Mouse (Mus musculus) kidney, postnatal 0 days (tissue): ENCODE data around the gene Dio2. TPM values are rescaled to one million over a fixed set of nuclear protein-coding genes. Genes with fewer than 3 reads are reported as not detected.

Experiments
- ATAC-seq: fragments of 200-750 bp; cut with Nextera tagmentation; replicated peaks from 2 replicates; pipeline ENCODE4 v1.8.0; 2017; ENCODE audit warnings: low read depth, moderate number of reproducible peaks, moderate TSS enrichment, moderate library complexity; ENCODE audit not compliant: low FRiP score
- DNase-seq: peaks from one replicate; pipeline ENCODE4 v3.0.0-alpha.2; 2016; ENCODE audit warnings: low spot score
- H3K27ac ChIP-seq: fragments of 300-500 bp; sonication (generic); 2 replicates; pipeline ENCODE4 v1.5.1; 2014; ENCODE audit warnings: mild to moderate bottlenecking
- H3K27me3 ChIP-seq: fragments of 300-500 bp; sonication (generic); 2 replicates; pipeline ENCODE4 v1.6.1; 2014; ENCODE audit warnings: low read length, mixed read lengths; ENCODE audit not compliant: insufficient read depth
- H3K36me3 ChIP-seq: fragments of 300-500 bp; sonication (generic); 2 replicates; pipeline ENCODE4 v1.6.1; 2014; ENCODE audit warnings: low read length, mixed read lengths; ENCODE audit not compliant: insufficient read depth
- H3K4me1 ChIP-seq: fragments of 300-500 bp; sonication (generic); replicated peaks from 2 replicates; pipeline ENCODE4 v1.6.1; 2014; ENCODE audit warnings: antibody characterized with exemption, low read length, mixed read lengths; ENCODE audit not compliant: insufficient read depth
- H3K4me2 ChIP-seq: fragments of 300-500 bp; sonication (generic); 2 replicates; pipeline ENCODE4 v1.6.1; 2014; ENCODE audit warnings: mild to moderate bottlenecking, low read length, moderate library complexity, mixed read lengths
- H3K4me3 ChIP-seq: fragments of 300-500 bp; sonication (generic); replicated peaks from 2 replicates; pipeline ENCODE4 v1.5.1; 2014; ENCODE audit warnings: low read depth, low read length
- H3K9ac ChIP-seq: fragments of 300-500 bp; sonication (generic); 2 replicates; pipeline ENCODE4 v1.6.1; 2014; ENCODE audit warnings: low read depth, low read length
- H3K9me3 ChIP-seq: fragments of 300-500 bp; sonication (generic); replicated peaks from 2 replicates; pipeline ENCODE4 v1.6.1; 2016; ENCODE audit warnings: low read length, inconsistent platforms, mixed read lengths
- CTCF ChIP-seq: IDR thresholded peaks from 2 replicates; pipeline ENCODE4 v1.5.1; 2016; ENCODE audit warnings: antibody characterized with exemption, low read depth, mild to moderate bottlenecking, moderate library complexity
- WGBS: fragments of 180-500 bp; shearing (Covaris S2); extraction: QIAGEN DNeasy Blood & Tissue Kit; methylation state at CpG from one replicate; pipeline ENCODE4 v1.1.7; 2014; 5-methylcytosine and 5-hydroxymethylcytosine counted together
- polyA plus RNA-seq: library from polyadenylated mRNA; unstranded; fragments of >200 nt; fragmentation: Nextera tagmentation; extraction: Ambion mirVana; gene quantifications from 2 replicates; pipeline ENCODE4 v1.2.1, GENCODE M21; 2015

Gene Dio2
- polyA plus RNA-seq, 1 experiment from 2014 or later = 0.13 TPM

GRCm38 (mm10) chr12:90735447-90735846 is 2.8 kb downstream of the Dio2 start:
- TF ChIP-seq CTCF = no peak
- Histone ChIP-seq H3K27me3 (no peaks in the 10 kb centered on the region), H3K4me3 (no peak overlapping the region), H3K9me3 (no peaks in the 10 kb centered on the region), H3K4me1 (no peaks in the 10 kb centered on the region), H3K36me3 (no peaks in the 10 kb centered on the region), H3K27ac (no peak overlapping the region), H3K9ac (no peak overlapping the region), H3K4me2 (no peak overlapping the region)
- 91% methylated on average over 6 of the region's 6 CpGs for WGBS
- DNase-seq = no peak
- no peak for ATAC-seq

- H3K36me3 ChIP-seq = no peaks in the 10 kb centered on the region
- H3K4me1 ChIP-seq = no peaks in the 10 kb centered on the region
- H3K4me3 ChIP-seq = no peak overlapping the region
- H3K27me3 ChIP-seq = no peaks in the 10 kb centered on the region
- WGBS = 73% methylated on average over 5 of the region's 5 CpGs
- no peak overlapping the region for H3K9ac ChIP-seq
- H3K9me3 ChIP-seq = no peaks in the 10 kb centered on the region
- no peak overlapping the region for H3K27ac ChIP-seq
- ATAC-seq (no peak), DNase-seq (no peak)
- H3K4me2 ChIP-seq = no peak overlapping the region
- no peak for TF ChIP-seq CTCF
Observed at GRCm38 (mm10) chr12:90734503-90734902, 3.7 kb downstream of the Dio2 start.

- H3K4me3 ChIP-seq = no peak overlapping the region
- H3K27ac ChIP-seq = no peak overlapping the region
- no peak for TF ChIP-seq CTCF
- H3K4me2 ChIP-seq = no peak overlapping the region
- ATAC-seq (no peak), DNase-seq (no peak)
- H3K9ac ChIP-seq = no peak overlapping the region
- no peaks in the 10 kb centered on the region for H3K27me3 ChIP-seq
- H3K9me3 ChIP-seq = no peaks in the 10 kb centered on the region
- no peaks in the 10 kb centered on the region for H3K4me1 ChIP-seq
- 84% methylated on average over 6 of the region's 6 CpGs for WGBS
- H3K36me3 ChIP-seq = no peaks in the 10 kb centered on the region
Observed at GRCm38 (mm10) chr12:90733721-90734120, 4.5 kb downstream of the Dio2 start.

GRCm38 (mm10) chr12:90729648-90730047 is 8.6 kb downstream of the Dio2 start:
- no peak for ATAC-seq
- Histone ChIP-seq H3K4me2 (no peak overlapping the region), H3K36me3 (no peaks in the 10 kb centered on the region), H3K9me3 (no peaks in the 10 kb centered on the region), H3K4me1 (no peaks in the 10 kb centered on the region), H3K27ac (no peak overlapping the region), H3K9ac (no peak overlapping the region), H3K27me3 (no peaks in the 10 kb centered on the region), H3K4me3 (no peak overlapping the region)
- DNase-seq = peak; percentile 32
- 52% methylated on average over 10 of the region's 10 CpGs for WGBS
- peak; percentile 71 for TF ChIP-seq CTCF

- no peak for TF ChIP-seq CTCF
- Histone ChIP-seq H3K4me1 (no peaks in the 10 kb centered on the region), H3K9ac (no peak overlapping the region), H3K27ac (no peak overlapping the region), H3K36me3 (no peaks in the 10 kb centered on the region), H3K4me2 (no peak overlapping the region), H3K4me3 (no peak overlapping the region), H3K27me3 (no peaks in the 10 kb centered on the region), H3K9me3 (no peaks in the 10 kb centered on the region)
- ATAC-seq = no peak
- 68% methylated on average over 8 of the region's 8 CpGs for WGBS
- DNase-seq = no peak
Observed at GRCm38 (mm10) chr12:90725107-90725506, 13.1 kb downstream of the Dio2 start.

- H3K4me2 ChIP-seq = no peak overlapping the region
- DNase-seq (no peak), ATAC-seq (no peak)
- no peak overlapping the region for H3K27ac ChIP-seq
- H3K9ac ChIP-seq = no peak overlapping the region
- no peak overlapping the region for H3K4me3 ChIP-seq
- H3K4me1 ChIP-seq = no peaks in the 10 kb centered on the region
- no peaks in the 10 kb centered on the region for H3K36me3 ChIP-seq
- no peaks in the 10 kb centered on the region for H3K27me3 ChIP-seq
- 69% methylated on average over 11 of the region's 11 CpGs for WGBS
- no peak for TF ChIP-seq CTCF
- H3K9me3 ChIP-seq = no peaks in the 10 kb centered on the region
Observed at GRCm38 (mm10) chr12:90724644-90725043, 13.6 kb downstream of the Dio2 start.

- H3K4me2 ChIP-seq = no peak overlapping the region
- TF ChIP-seq CTCF = no peak
- no peak for ATAC-seq
Observed at GRCm38 (mm10) chr12:90694135-90694534, 44.1 kb downstream of the Dio2 start.

More at GRCm38 (mm10) chr12:90694135-90694534, 44.1 kb downstream of the Dio2 start:
- WGBS = 79% methylated on average over 2 of the region's 2 CpGs
- Histone ChIP-seq H3K4me3 (no peak overlapping the region), H3K9me3 (no peaks in the 10 kb centered on the region), H3K36me3 (no peaks in the 10 kb centered on the region), H3K9ac (no peak overlapping the region), H3K27ac (no peak overlapping the region), H3K27me3 (no peaks in the 10 kb centered on the region), H3K4me1 (no peaks in the 10 kb centered on the region)
- no peak for DNase-seq
